Mouse (Mus musculus) CD4-positive, CD25-positive, alpha-beta regulatory T cell, adult 9 weeks (primary cell): ENCODE measurements around the gene H2afv. TPM values are rescaled to one million over a fixed set of nuclear protein-coding genes. Genes with fewer than 3 reads are reported as not detected.

ENCODE experiments used
- polyA plus RNA-seq: library from polyadenylated mRNA; unstranded; fragments of 100-300 nt; shearing (Covaris generic); gene quantifications from one replicate; pipeline ENCODE4 v1.2.1, GENCODE M21; 2017

Gene H2afv
- 118 TPM for polyA plus RNA-seq

GRCm38 (mm10) chr11:6444077-6444853 lies at the start of gene H2afv:
TSS of gene H2afv (minus strand) at chr11:6444443.

GRCm38 (mm10) chr11:6475867-6476484 lies 31.7 kb upstream of the H2afv start, which contains the start of gene Purb:
TSS of gene Purb (minus strand) at chr11:6475917.

DNA sequence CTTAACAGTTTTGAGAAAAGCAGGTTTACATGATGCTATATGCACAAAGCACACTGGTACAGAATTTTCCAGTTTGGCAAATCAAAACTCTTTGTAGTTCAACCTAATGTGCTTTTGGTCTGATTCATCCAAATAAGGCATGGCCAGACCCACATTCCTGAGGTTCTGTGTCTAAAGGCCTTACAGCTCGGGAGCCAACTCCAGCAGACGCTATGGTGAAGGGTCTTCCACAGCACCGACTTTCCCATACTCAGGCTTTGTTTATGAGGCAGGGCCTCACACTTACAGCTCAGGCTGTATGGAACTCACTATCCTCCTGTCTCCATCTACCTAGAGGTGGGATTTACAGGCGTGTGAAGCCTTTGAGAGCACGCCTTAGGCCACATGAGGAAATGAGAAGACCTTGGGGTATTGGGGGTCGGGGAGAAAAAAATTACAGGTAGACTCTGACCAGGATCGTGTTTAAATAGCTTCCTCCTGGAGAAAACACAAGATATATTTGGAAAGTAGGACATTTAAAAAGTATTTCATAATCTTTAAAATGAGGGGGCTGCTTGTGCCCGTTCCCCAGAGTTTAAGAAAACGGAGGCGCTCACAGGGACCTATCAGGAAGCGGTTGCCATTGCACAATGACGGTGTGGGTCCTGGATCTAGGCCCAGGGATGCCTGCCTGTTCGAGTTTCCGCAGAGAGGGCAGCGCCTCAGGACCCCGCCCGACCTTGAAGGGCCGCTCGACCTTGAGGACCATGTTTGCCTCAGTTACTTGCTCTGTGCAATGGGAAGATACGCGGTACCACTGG lies 29.3 kb downstream of the H2afv start, which contains the start of gene Ppia:
Gene Ppia, plus strand, starts transcription at position 693 of the 800 bp plus-strand sequence.

GRCm38 (mm10) chr11:6388726-6389413 lies 55.4 kb downstream of the H2afv start, which contains the start of gene Zmiz2:
TSS of gene Zmiz2 (plus strand) at chr11:6389074.

Other genes starting within 250 kb of the H2afv start
- 0.36 TPM for gene A730071L15Rik, start 244.4 kb downstream of the H2afv start, polyA plus RNA-seq
- gene Nudcd3, start 244.0 kb downstream of the H2afv start, polyA plus RNA-seq: 67.6 TPM
- not detected for gene Npc1l1, start 214.3 kb downstream of the H2afv start, polyA plus RNA-seq
- gene Ddx56, start 176.7 kb downstream of the H2afv start, polyA plus RNA-seq: 90.3 TPM
- 86.2 TPM for gene Tmed4, start 169.6 kb downstream of the H2afv start, polyA plus RNA-seq
- gene Ogdh, start 152.8 kb downstream of the H2afv start, polyA plus RNA-seq: 225 TPM
- gene Zmiz2, start 55.4 kb downstream of the H2afv start, polyA plus RNA-seq: 27.3 TPM
- gene Ppia, start 29.0 kb downstream of the H2afv start, polyA plus RNA-seq: 5,075 TPM
- gene Purb, start 31.5 kb upstream of the H2afv start, polyA plus RNA-seq: 8.4 TPM
- 194 TPM for gene Myo1g, start 76.5 kb upstream of the H2afv start, polyA plus RNA-seq
- gene Ccm2, start 102.4 kb upstream of the H2afv start, polyA plus RNA-seq: 377 TPM
- 1.6 TPM for gene Nacad, start 161.6 kb upstream of the H2afv start, polyA plus RNA-seq
- 15.7 TPM for gene Tbrg4, start 181.6 kb upstream of the H2afv start, polyA plus RNA-seq
- not detected for gene Wap, start 194.2 kb upstream of the H2afv start, polyA plus RNA-seq
- gene Ramp3, start 214.1 kb upstream of the H2afv start, polyA plus RNA-seq: 11.7 TPM